Mouse (Mus musculus): ENCODE measurements around the gene Ppp1r26.
A peak's percentile ranks its signal among the peaks of the same experiment; 100 is the strongest.

GRCm38 (mm10) chr2:28495207-28495756 lies 48.7 kb downstream of the Ppp1r26 start:
- TF ChIP-seq EP300 (IDR thresholded peaks at IDR 0.05; ENCODE audit: insufficient read depth, low read depth, low read length): no peak
- TF ChIP-seq POLR2A (IDR thresholded peaks at IDR 0.05; ENCODE audit: insufficient read depth, low read depth, low read length): no peak
- peak; percentile 54 for TF ChIP-seq CTCF (IDR thresholded peaks at IDR 0.05)

All from heart, adult 2 months (tissue).